Mouse (Mus musculus): Measurements from ENCODE around the gene Efl1. TPM values are rescaled to one million over a fixed set of nuclear protein-coding genes. Genes with fewer than 3 reads are reported as not detected.

Gene Efl1
- polyA plus RNA-seq, 1 experiment from 2014 or later, result 17.3 TPM

DNA sequence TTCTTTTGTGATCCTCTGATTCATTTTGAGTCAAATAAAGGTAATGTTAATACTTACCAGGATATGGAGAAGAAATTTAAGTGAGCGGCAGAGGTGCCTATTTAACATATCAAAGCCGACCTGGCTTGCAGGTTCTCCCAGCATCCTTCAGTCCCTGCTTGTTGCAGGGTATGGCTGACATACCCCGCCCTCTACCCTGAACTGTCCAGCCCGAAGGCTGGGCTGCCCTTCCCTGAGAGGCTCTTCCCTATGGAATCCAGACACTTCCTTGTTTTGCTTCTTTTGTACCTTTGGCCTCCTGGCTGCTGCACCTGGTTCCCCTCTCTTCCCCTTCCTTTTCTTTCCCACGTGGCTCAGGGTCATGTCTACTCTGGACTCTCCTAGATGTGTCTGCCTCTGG is 160.7 kb downstream of the Efl1 start:
- H3K4me3 ChIP-seq (ENCODE audit: low read depth, low read length), result no peak overlapping the region
- no peaks in the 10 kb centered on the region for H3K9me3 ChIP-seq (replicated peaks; ENCODE audit: control insufficient read depth, low read length, poor library complexity, severe bottlenecking)
- no peak overlapping the region for H3K9ac ChIP-seq (ENCODE audit: low read depth, low read length)
- no peak for ATAC-seq
- H3K4me1 ChIP-seq (ENCODE audit: control insufficient read depth, insufficient read depth, low read length), result peaks cover 3% of the 10 kb centered on the region; the same call in 1 of the 2 replicates
- H3K36me3 ChIP-seq (ENCODE audit: control insufficient read depth, insufficient read depth, low read length), result no peaks in the 10 kb centered on the region
- 65% methylated on average over 5 of the region's 5 CpGs for WGBS
- H3K27me3 ChIP-seq (ENCODE audit: control insufficient read depth, insufficient read depth, low read depth, low read length), result no peaks in the 10 kb centered on the region
- no peak overlapping the region for H3K4me2 ChIP-seq (ENCODE audit: low read length)
- H3K27ac ChIP-seq (ENCODE audit: low read length), result no peak overlapping the region

- 22% methylated on average over 5 of the region's 5 CpGs for WGBS
- no peak for ATAC-seq
- Histone ChIP-seq H3K9ac (ENCODE audit: low read depth, low read length) (no peak overlapping the region), H3K4me2 (ENCODE audit: low read length) (peak overlapping the region; percentile 37; the same call in 1 of the 2 replicates), H3K36me3 (ENCODE audit: control insufficient read depth, insufficient read depth, low read length) (no peaks in the 10 kb centered on the region), H3K4me1 (ENCODE audit: control insufficient read depth, insufficient read depth, low read length) (peaks cover 3% of the 10 kb centered on the region; the same call in 1 of the 2 replicates), H3K9me3 (replicated peaks; ENCODE audit: control insufficient read depth, low read length, poor library complexity, severe bottlenecking) (no peaks in the 10 kb centered on the region), H3K4me3 (ENCODE audit: low read depth, low read length) (no peak overlapping the region), H3K27me3 (ENCODE audit: control insufficient read depth, insufficient read depth, low read depth, low read length) (no peaks in the 10 kb centered on the region), H3K27ac (ENCODE audit: low read length) (no peak overlapping the region)
Measured at GRCm38 (mm10) chr7:82810799-82811139, 162.4 kb downstream of the Efl1 start.

DNA sequence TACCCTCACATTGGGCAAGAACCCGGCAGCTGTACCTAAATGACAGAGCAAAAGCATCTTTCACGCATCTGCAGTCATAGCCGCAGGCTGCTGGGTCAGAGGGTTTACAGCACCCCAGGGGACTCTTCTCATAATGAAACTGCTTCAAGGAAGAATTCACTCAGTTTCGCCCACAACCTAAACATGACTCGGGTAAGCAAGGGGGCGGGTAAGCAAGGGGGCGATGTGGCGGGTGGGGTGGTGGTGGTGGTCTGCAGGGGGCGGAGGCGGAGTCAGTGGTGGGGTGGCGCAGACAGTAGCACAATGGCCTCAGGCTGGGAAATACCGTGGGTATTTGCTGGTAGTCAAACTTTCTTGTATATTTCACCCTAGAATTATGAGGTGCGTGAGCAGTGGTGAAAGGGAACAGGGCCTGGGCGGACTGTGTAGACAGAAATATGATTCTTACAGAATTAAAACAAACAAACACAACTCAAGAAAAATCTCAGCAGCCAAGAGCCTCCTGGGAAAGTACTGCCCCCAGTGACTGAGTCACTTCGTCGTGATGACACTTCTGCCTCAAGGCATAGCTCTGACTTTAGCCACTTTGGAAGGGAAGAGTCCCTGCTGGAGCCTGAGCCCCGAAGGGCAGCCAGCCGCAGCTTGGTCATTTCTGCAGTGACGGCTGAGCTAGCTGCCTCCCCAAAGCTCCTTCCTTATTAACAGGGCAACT is 162.9 kb downstream of the Efl1 start:
- Histone ChIP-seq H3K4me1 (ENCODE audit: control insufficient read depth, insufficient read depth, low read length) (peaks cover 3% of the 10 kb centered on the region; the same call in 1 of the 2 replicates), H3K36me3 (ENCODE audit: control insufficient read depth, insufficient read depth, low read length) (no peaks in the 10 kb centered on the region), H3K9me3 (replicated peaks; ENCODE audit: control insufficient read depth, low read length, poor library complexity, severe bottlenecking) (no peaks in the 10 kb centered on the region), H3K4me2 (ENCODE audit: low read length) (peak overlapping the region; percentile 37), H3K27ac (ENCODE audit: low read length) (no peak overlapping the region), H3K27me3 (ENCODE audit: control insufficient read depth, insufficient read depth, low read depth, low read length) (no peaks in the 10 kb centered on the region), H3K4me3 (ENCODE audit: low read depth, low read length) (no peak overlapping the region; the same call in 1 of the 2 replicates), H3K9ac (ENCODE audit: low read depth, low read length) (peak overlapping the region; percentile 8; the same call in 1 of the 2 replicates)
- WGBS, result 17% methylated on average over 19 of the region's 19 CpGs
- peak; percentile 21; the same call in 1 of the 2 replicates for ATAC-seq

DNA sequence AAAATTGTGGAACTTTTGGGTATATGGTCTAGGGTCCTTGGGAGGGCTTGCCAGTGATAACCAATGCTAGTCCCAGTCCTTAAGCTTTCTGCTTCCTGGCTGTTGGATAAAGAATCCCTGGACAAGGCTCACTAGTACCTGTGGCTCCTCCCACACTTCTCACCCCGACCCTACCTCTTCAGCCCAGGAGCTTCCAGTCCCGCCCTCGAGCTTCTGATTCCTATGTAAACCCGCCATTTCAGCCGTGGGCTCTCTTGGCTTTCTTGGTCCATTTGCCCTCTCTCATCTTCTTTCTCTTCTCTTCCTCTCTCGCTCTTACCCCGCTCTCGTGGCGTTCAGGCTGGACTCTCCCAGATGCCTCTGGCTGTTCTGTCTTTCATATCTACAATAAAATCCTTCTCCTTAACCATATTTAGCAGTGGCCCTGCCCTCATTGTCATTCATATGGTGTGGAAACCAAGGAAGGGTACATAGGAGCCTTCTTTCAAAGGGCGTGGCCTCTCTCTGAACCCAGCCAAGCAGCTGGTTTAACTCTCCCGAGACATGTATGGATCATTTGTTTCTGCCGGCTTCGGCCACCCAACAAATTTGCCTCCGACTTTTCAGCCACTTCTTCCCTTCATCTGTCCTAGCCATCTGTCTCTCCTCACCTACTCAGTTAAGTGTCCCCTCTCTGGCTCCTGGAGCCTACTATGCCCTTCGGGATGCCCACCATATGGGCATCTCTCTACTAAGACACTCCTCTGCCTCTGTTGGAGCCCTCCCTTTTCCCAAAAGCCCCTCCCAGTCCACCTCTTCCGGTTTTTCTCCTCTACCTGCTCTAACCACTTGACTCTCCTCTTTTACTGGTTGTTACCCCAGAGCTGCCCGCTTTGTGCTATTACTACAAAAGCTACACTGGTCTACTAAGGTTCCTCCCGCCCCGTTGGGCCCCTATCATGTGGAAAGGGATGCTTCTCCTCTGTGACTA is 164.1 kb downstream of the Efl1 start:
- H3K27me3 ChIP-seq (ENCODE audit: control insufficient read depth, insufficient read depth, low read depth, low read length), result no peaks in the 10 kb centered on the region
- no peak overlapping the region for H3K4me2 ChIP-seq (ENCODE audit: low read length)
- H3K27ac ChIP-seq (ENCODE audit: low read length), result no peak overlapping the region
- no peak for ATAC-seq
- H3K36me3 ChIP-seq (ENCODE audit: control insufficient read depth, insufficient read depth, low read length), result no peaks in the 10 kb centered on the region
- no peak overlapping the region for H3K9ac ChIP-seq (ENCODE audit: low read depth, low read length)
- 91% methylated on average over 19 of the region's 19 CpGs for WGBS
- H3K4me3 ChIP-seq (ENCODE audit: low read depth, low read length), result no peak overlapping the region
- peaks cover 3% of the 10 kb centered on the region; the same call in 1 of the 2 replicates for H3K4me1 ChIP-seq (ENCODE audit: control insufficient read depth, insufficient read depth, low read length)
- H3K9me3 ChIP-seq (replicated peaks; ENCODE audit: control insufficient read depth, low read length, poor library complexity, severe bottlenecking), result 0 out of 2 replicates have a peak, but pooled peaks cover 4% of the 10 kb centered on the region

DNA sequence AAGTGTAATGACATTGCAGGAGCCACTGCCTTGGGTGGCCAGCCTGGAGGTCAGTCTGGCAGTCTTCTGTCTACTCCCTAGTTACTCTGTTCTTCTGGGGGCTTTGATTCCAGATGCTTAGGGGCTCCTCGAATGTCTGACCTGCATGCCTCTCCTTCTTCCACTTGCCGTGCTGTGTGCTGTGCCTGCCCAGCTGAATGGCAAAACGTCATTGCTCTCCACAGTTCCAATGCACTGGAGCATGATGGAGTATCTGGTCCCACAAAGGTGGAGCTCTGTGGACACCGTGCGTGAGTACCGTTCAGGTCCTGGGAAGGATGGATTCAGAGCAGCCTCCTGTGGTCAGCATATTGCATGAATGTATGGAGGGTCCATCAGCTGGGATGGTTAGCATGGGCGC is 171.1 kb downstream of the Efl1 start:
- Histone ChIP-seq H3K4me1 (ENCODE audit: control insufficient read depth, insufficient read depth, low read length) (no peaks in the 10 kb centered on the region), H3K9me3 (replicated peaks; ENCODE audit: control insufficient read depth, low read length, poor library complexity, severe bottlenecking) (0 out of 2 replicates have a peak, but pooled peaks cover 4% of the 10 kb centered on the region), H3K27me3 (ENCODE audit: control insufficient read depth, insufficient read depth, low read depth, low read length) (no peaks in the 10 kb centered on the region), H3K9ac (ENCODE audit: low read depth, low read length) (no peak overlapping the region), H3K4me2 (ENCODE audit: low read length) (no peak overlapping the region), H3K36me3 (ENCODE audit: control insufficient read depth, insufficient read depth, low read length) (no peaks in the 10 kb centered on the region), H3K27ac (ENCODE audit: low read length) (no peak overlapping the region), H3K4me3 (ENCODE audit: low read depth, low read length) (no peak overlapping the region)
- 86% methylated on average over 7 of the region's 7 CpGs for WGBS
- ATAC-seq, result no peak

DNA sequence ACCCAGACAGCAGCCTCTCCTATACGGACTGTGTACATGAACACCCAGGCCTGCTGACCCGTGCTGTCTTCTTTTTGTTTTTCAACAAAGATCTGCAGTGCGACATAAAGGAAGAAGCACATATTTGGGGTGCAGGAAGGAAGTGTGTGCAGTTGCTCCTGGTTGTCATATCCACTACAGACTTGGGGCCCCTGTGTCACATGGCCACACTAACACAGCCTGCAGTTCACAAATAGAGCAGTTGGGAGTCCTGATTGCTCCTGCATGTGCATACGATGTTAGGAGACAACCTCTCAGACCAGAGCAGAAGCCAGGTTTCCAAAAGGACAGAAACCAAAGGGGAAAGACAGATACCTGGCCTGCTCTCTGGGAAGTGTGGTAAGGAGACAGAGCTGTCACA is 172.2 kb downstream of the Efl1 start:
- Histone ChIP-seq H3K36me3 (ENCODE audit: control insufficient read depth, insufficient read depth, low read length) (no peaks in the 10 kb centered on the region), H3K9ac (ENCODE audit: low read depth, low read length) (no peak overlapping the region), H3K4me3 (ENCODE audit: low read depth, low read length) (no peak overlapping the region), H3K27ac (ENCODE audit: low read length) (no peak overlapping the region), H3K4me2 (ENCODE audit: low read length) (no peak overlapping the region), H3K9me3 (replicated peaks; ENCODE audit: control insufficient read depth, low read length, poor library complexity, severe bottlenecking) (0 out of 2 replicates have a peak, but pooled peaks cover 4% of the 10 kb centered on the region), H3K4me1 (ENCODE audit: control insufficient read depth, insufficient read depth, low read length) (no peaks in the 10 kb centered on the region), H3K27me3 (ENCODE audit: control insufficient read depth, insufficient read depth, low read depth, low read length) (no peaks in the 10 kb centered on the region)
- no peak for ATAC-seq
- 77% methylated on average over 4 of the region's 4 CpGs for WGBS

DNA sequence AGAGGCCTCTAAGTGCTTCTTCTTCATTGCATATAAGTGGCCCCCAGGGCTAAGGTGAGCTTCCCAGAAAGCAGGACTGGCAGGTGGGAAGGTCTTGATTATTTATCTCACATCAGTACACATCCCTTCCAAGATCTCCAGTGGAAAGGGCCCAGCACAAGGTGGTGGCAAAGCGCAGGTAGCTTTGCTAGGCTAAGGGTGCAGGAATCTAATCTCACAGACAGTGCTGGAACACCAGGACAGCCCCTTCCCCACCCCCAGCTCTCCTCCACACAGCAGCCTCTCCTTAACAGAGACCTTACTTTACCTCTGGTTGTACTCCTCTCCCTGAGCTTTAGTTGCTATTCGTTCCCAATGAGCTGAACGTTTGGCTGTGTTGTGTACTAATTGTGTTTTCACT is 173.1 kb downstream of the Efl1 start:
- Histone ChIP-seq H3K9me3 (replicated peaks; ENCODE audit: control insufficient read depth, low read length, poor library complexity, severe bottlenecking) (0 out of 2 replicates have a peak, but pooled peaks cover 3% of the 10 kb centered on the region), H3K36me3 (ENCODE audit: control insufficient read depth, insufficient read depth, low read length) (no peaks in the 10 kb centered on the region), H3K4me3 (ENCODE audit: low read depth, low read length) (no peak overlapping the region), H3K9ac (ENCODE audit: low read depth, low read length) (no peak overlapping the region), H3K27ac (ENCODE audit: low read length) (no peak overlapping the region), H3K4me2 (ENCODE audit: low read length) (no peak overlapping the region), H3K4me1 (ENCODE audit: control insufficient read depth, insufficient read depth, low read length) (no peaks in the 10 kb centered on the region), H3K27me3 (ENCODE audit: control insufficient read depth, insufficient read depth, low read depth, low read length) (no peaks in the 10 kb centered on the region)
- 69% methylated on average over 3 of the region's 3 CpGs for WGBS
- no peak for ATAC-seq

DNA sequence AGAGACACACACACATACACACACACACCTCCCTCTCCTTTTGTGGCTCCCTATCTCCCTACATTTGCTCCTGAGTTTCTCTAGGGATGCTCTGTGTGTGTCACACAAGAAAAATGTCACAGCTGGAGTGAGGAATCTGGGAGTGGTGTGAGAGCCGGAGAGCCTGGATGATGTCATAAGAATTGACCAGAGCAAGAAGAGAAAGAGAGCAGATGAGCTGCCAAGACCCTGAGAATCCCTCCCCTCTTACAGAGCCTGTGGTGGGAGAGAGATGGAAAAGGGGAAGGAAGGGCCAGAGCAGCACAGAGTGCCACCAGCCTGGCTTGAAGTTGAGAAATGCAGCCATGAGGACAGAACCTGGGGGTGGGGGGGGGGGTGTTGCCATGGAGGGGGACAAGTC is 174.1 kb downstream of the Efl1 start:
- no peak overlapping the region for H3K4me3 ChIP-seq (ENCODE audit: low read depth, low read length)
- no peaks in the 10 kb centered on the region for H3K9me3 ChIP-seq (replicated peaks; ENCODE audit: control insufficient read depth, low read length, poor library complexity, severe bottlenecking)
- H3K4me2 ChIP-seq (ENCODE audit: low read length), result no peak overlapping the region
- WGBS, result 65% methylated on average over 1 of the region's 1 CpGs
- no peak overlapping the region for H3K9ac ChIP-seq (ENCODE audit: low read depth, low read length)
- ATAC-seq, result no peak
- no peaks in the 10 kb centered on the region for H3K4me1 ChIP-seq (ENCODE audit: control insufficient read depth, insufficient read depth, low read length)
- H3K36me3 ChIP-seq (ENCODE audit: control insufficient read depth, insufficient read depth, low read length), result no peaks in the 10 kb centered on the region
- no peaks in the 10 kb centered on the region for H3K27me3 ChIP-seq (ENCODE audit: control insufficient read depth, insufficient read depth, low read depth, low read length)
- H3K27ac ChIP-seq (ENCODE audit: low read length), result no peak overlapping the region
